Mouse (Mus musculus) heart, adult 2 months (tissue): Measurements from ENCODE around the gene Mecom.

ENCODE experiments used
- CTCF ChIP-seq: fragments of 200-600 bp; IDR thresholded peaks from 2 replicates; pipeline ENCODE4 v1.8.1; 2022; ENCODE audit warnings: antibody characterized with exemption, mild to moderate bottlenecking, moderate library complexity
- EP300 ChIP-seq: fragments of 200-500 bp; IDR thresholded peaks from 2 replicates; pipeline ENCODE4 v1.6.1; 2011; ENCODE audit warnings: low read depth, low read length, control low read depth; ENCODE audit not compliant: insufficient read depth
- POLR2A ChIP-seq: fragments of 200-500 bp; IDR thresholded peaks from 2 replicates; pipeline ENCODE4 v1.6.1; 2011; ENCODE audit warnings: mild to moderate bottlenecking, low read depth, low read length, control low read depth; ENCODE audit not compliant: insufficient read depth

- TF ChIP-seq CTCF (no peak), POLR2A (no peak), EP300 (no peak)
Observed at GRCm38 (mm10) chr3:30260945-30261344, 286.9 kb downstream of the Mecom start.
